Mouse (Mus musculus) heart, adult 18-20 months (tissue): Measurements from ENCODE around the gene Kctd11. TPM values are rescaled to one million over a fixed set of nuclear protein-coding genes. Genes with fewer than 3 reads are reported as not detected.
"Not testable (repeated sequence)": the region's sequence is repeated elsewhere in the genome, so short reads cannot be mapped to it uniquely, and the experiment has no call there.

Experiments used
- DNase-seq, 2 experiments: peaks; one replicate each; pipeline ENCODE4 v3.0.0; 2021 to 2022; ENCODE audit warnings: mixed read lengths in 1 of 2
- total RNA-seq, 2 experiments: library from RNA; stranded (reverse); gene quantifications; 2 replicates each; pipeline ENCODE4 v1.2.3; 2021

Kctd11 gene
- total RNA-seq, 2 experiments from 2014 or later, result 2.0 to 2.5 TPM

GRCm38 (mm10) chr11:69881787-69882670 lies 823 bp upstream of the Kctd11 start:
- no peak for DNase-seq

- DNase-seq, result no peak
Measured at GRCm38 (mm10) chr11:69880506-69880852, 727 bp downstream of the Kctd11 start.

- DNase-seq, result no peak
Measured at GRCm38 (mm10) chr11:69879711-69880110, 1.5 kb downstream of the Kctd11 start.

GRCm38 (mm10) chr11:69878952-69879351 lies 2.3 kb downstream of the Kctd11 start:
- no peak for DNase-seq

GRCm38 (mm10) chr11:69878399-69878798 lies 2.8 kb downstream of the Kctd11 start:
- no peak for DNase-seq

GRCm38 (mm10) chr11:69877878-69878277 lies 3.3 kb downstream of the Kctd11 start, which contains the start of gene Tmem95:
TSS of gene Tmem95 (minus strand) at chr11:69878018.
- DNase-seq, result no peak

GRCm38 (mm10) chr11:69876867-69877266 lies 4.3 kb downstream of the Kctd11 start:
- peak; percentile 90 to 92 for DNase-seq

- DNase-seq, result peak; percentile 69 to 86
Measured at GRCm38 (mm10) chr11:69876186-69876585, 5.0 kb downstream of the Kctd11 start.

- no peak for DNase-seq
Measured at GRCm38 (mm10) chr11:69872451-69872850, 8.8 kb downstream of the Kctd11 start.

GRCm38 (mm10) chr11:69871822-69872221 lies 9.4 kb downstream of the Kctd11 start:
- no peak for DNase-seq

GRCm38 (mm10) chr11:69870289-69871069 lies 10.7 kb downstream of the Kctd11 start:
- DNase-seq, result no peak

- no peak for DNase-seq
Measured at GRCm38 (mm10) chr11:69867335-69867734, 13.9 kb downstream of the Kctd11 start.

GRCm38 (mm10) chr11:69865561-69865960 lies 15.6 kb downstream of the Kctd11 start:
- DNase-seq, result no peak

- no peak for DNase-seq
Measured at GRCm38 (mm10) chr11:69864138-69864860, 16.9 kb downstream of the Kctd11 start.

GRCm38 (mm10) chr11:69863729-69864128 lies 17.5 kb downstream of the Kctd11 start:
- not testable (repeated sequence) for DNase-seq

GRCm38 (mm10) chr11:69858113-69858998 lies 22.9 kb downstream of the Kctd11 start, which contains the start of gene Tnk1:
TSS of gene Tnk1 (minus strand) at chr11:69858730.
- DNase-seq, result no peak

- DNase-seq, result peak in 1 of 2 experiments; percentile 50
Measured at GRCm38 (mm10) chr11:69855347-69855746, 25.9 kb downstream of the Kctd11 start.

GRCm38 (mm10) chr11:69854680-69855079 lies 26.5 kb downstream of the Kctd11 start:
- peak in 1 of 2 experiments; percentile 29 for DNase-seq

GRCm38 (mm10) chr11:69853994-69854393 lies 27.2 kb downstream of the Kctd11 start:
- DNase-seq, result peak in 1 of 2 experiments; percentile 20

- no peak for DNase-seq
Measured at GRCm38 (mm10) chr11:69850754-69851153, 30.5 kb downstream of the Kctd11 start.

GRCm38 (mm10) chr11:69849884-69850283 lies 31.3 kb downstream of the Kctd11 start:
- DNase-seq, result no peak
